Mouse (Mus musculus) forebrain, embryonic 12.5 days (tissue): Measurements from ENCODE around the gene Sec31a. TPM values are rescaled to one million over a fixed set of nuclear protein-coding genes. Genes with fewer than 3 reads are reported as not detected.
A peak's percentile ranks its signal among the peaks of the same experiment; 100 is the strongest.

Source experiments
- ATAC-seq: fragments of 200-750 bp; cut with Nextera tagmentation; 2 replicates; pipeline ENCODE4 v1.8.0; 2017; ENCODE audit warnings: moderate TSS enrichment; ENCODE audit not compliant: low FRiP score
- H3K27ac ChIP-seq: fragments of 300-500 bp; sonication (generic); 2 replicates; pipeline ENCODE4 v1.5.1; 2016; ENCODE audit warnings: mild to moderate bottlenecking
- H3K27me3 ChIP-seq: fragments of 300-500 bp; sonication (generic); 2 replicates; pipeline ENCODE4 v1.6.1; 2016; ENCODE audit warnings: mild to moderate bottlenecking
- H3K36me3 ChIP-seq: fragments of 300-500 bp; sonication (generic); replicated peaks from 2 replicates; pipeline ENCODE4 v1.6.1; 2016; ENCODE audit warnings: mild to moderate bottlenecking
- H3K4me1 ChIP-seq: fragments of 300-500 bp; sonication (generic); 2 replicates; pipeline ENCODE4 v1.6.1; 2016
- H3K4me2 ChIP-seq: fragments of 300-500 bp; sonication (generic); 2 replicates; pipeline ENCODE4 v1.6.1; 2016; ENCODE audit warnings: mild to moderate bottlenecking, moderate library complexity
- H3K4me3 ChIP-seq: fragments of 300-500 bp; sonication (generic); replicated peaks from 2 replicates; pipeline ENCODE4 v1.5.1; 2016; ENCODE audit warnings: mild to moderate bottlenecking
- H3K9ac ChIP-seq: fragments of 300-500 bp; sonication (generic); 2 replicates; pipeline ENCODE4 v1.6.1; 2016; ENCODE audit warnings: mild to moderate bottlenecking
- H3K9me3 ChIP-seq: fragments of 300-500 bp; sonication (generic); 2 replicates; pipeline ENCODE4 v1.6.1; 2016
- WGBS: fragments of 180-500 bp; shearing (Covaris S2); methylation state at CpG from one replicate; pipeline ENCODE4 v1.1.7; 2016; 5-methylcytosine and 5-hydroxymethylcytosine counted together
- polyA plus RNA-seq: library from polyadenylated mRNA; unstranded; fragments of >200 nt; fragmentation: Nextera tagmentation; extraction: Ambion mirVana; gene quantifications from 2 replicates; pipeline ENCODE4 v1.2.1, GENCODE M21; 2016

The Sec31a gene
- 96.3 and 108 TPM in 2 replicates for polyA plus RNA-seq

- Histone ChIP-seq H3K27ac (peak within 1 kb of the TSS; percentile 91), H3K9me3 (no peaks in the 10 kb centered on the region), H3K4me2 (peak within 1 kb of the TSS; percentile 65), H3K36me3 (peaks cover 25% of the 10 kb centered on the region), H3K9ac (peak within 1 kb of the TSS; percentile 75), H3K4me1 (peaks cover 13% of the 10 kb centered on the region), H3K4me3 (peak within 1 kb of the TSS; percentile 89), H3K27me3 (no peaks in the 10 kb centered on the region)
- WGBS = under 1% methylated on average over 77 of the region's 82 CpGs
- ATAC-seq = peak; percentile 97
These were observed at the start of gene Sec31a for GRCm38 (mm10) chr5:100415761-100416590. Gene Sec31a, minus strand, starts transcription at chr5:100416234.

GRCm38 (mm10) chr5:100462374-100462773, 46.3 kb upstream of the Sec31a start:
- Histone ChIP-seq H3K36me3 (peaks cover 45% of the 10 kb centered on the region), H3K9me3 (no peaks in the 10 kb centered on the region), H3K9ac (no peak overlapping the region), H3K4me2 (no peak overlapping the region), H3K4me1 (no peaks in the 10 kb centered on the region), H3K4me3 (no peak overlapping the region), H3K27ac (no peak overlapping the region), H3K27me3 (no peaks in the 10 kb centered on the region)
- WGBS = 90% methylated on average over 2 of the region's 2 CpGs
- no peak for ATAC-seq

GRCm38 (mm10) chr5:100461526-100461925, 45.5 kb upstream of the Sec31a start:
- peaks cover 42% of the 10 kb centered on the region for H3K36me3 ChIP-seq
- no peaks in the 10 kb centered on the region for H3K4me1 ChIP-seq
- no peak overlapping the region for H3K27ac ChIP-seq
- no peaks in the 10 kb centered on the region for H3K27me3 ChIP-seq
- ATAC-seq = no peak
- no peak overlapping the region for H3K4me3 ChIP-seq
- H3K9ac ChIP-seq = no peak overlapping the region
- H3K9me3 ChIP-seq = no peaks in the 10 kb centered on the region
- 92% methylated on average over 9 of the region's 9 CpGs for WGBS
- no peak overlapping the region for H3K4me2 ChIP-seq

GRCm38 (mm10) chr5:100459468-100459867, 43.4 kb upstream of the Sec31a start:
- Histone ChIP-seq H3K27ac (no peak overlapping the region), H3K4me3 (no peak overlapping the region), H3K9ac (no peak overlapping the region), H3K9me3 (no peaks in the 10 kb centered on the region), H3K36me3 (peaks cover 57% of the 10 kb centered on the region), H3K4me2 (no peak overlapping the region), H3K27me3 (no peaks in the 10 kb centered on the region), H3K4me1 (no peaks in the 10 kb centered on the region)
- no peak for ATAC-seq
- 91% methylated on average over 5 of the region's 5 CpGs for WGBS

GRCm38 (mm10) chr5:100451871-100452270, 35.8 kb upstream of the Sec31a start:
- Histone ChIP-seq H3K27me3 (no peaks in the 10 kb centered on the region), H3K4me1 (no peaks in the 10 kb centered on the region), H3K4me2 (no peak overlapping the region), H3K27ac (no peak overlapping the region), H3K9me3 (no peaks in the 10 kb centered on the region), H3K4me3 (no peak overlapping the region), H3K9ac (no peak overlapping the region), H3K36me3 (peaks cover 75% of the 10 kb centered on the region)
- 55% methylated on average over 2 of the region's 2 CpGs for WGBS
- no peak for ATAC-seq

- H3K4me3 ChIP-seq = no peak overlapping the region
- H3K9ac ChIP-seq = no peak overlapping the region
- H3K4me1 ChIP-seq = no peaks in the 10 kb centered on the region
- no peak for ATAC-seq
- no peaks in the 10 kb centered on the region for H3K27me3 ChIP-seq
- peaks cover 29% of the 10 kb centered on the region; the same call in 1 of the 2 replicates for H3K36me3 ChIP-seq
- 97% methylated on average over 14 of the region's 14 CpGs for WGBS
- no peak overlapping the region for H3K27ac ChIP-seq
- H3K4me2 ChIP-seq = no peak overlapping the region
- peaks cover 3% of the 10 kb centered on the region; the same call in 1 of the 2 replicates for H3K9me3 ChIP-seq
These were observed 22.8 kb upstream of the Sec31a start for GRCm38 (mm10) chr5:100438796-100439195.

- 95% methylated on average over 5 of the region's 5 CpGs for WGBS
These were observed 21.9 kb upstream of the Sec31a start for GRCm38 (mm10) chr5:100437917-100438316.

GRCm38 (mm10) chr5:100437086-100437485, 21.1 kb upstream of the Sec31a start:
- Histone ChIP-seq H3K9me3 (peaks cover 3% of the 10 kb centered on the region; the same call in 1 of the 2 replicates), H3K36me3 (peaks cover 22% of the 10 kb centered on the region; the same call in 1 of the 2 replicates), H3K4me2 (no peak overlapping the region), H3K4me3 (no peak overlapping the region), H3K9ac (no peak overlapping the region), H3K27ac (no peak overlapping the region), H3K27me3 (no peaks in the 10 kb centered on the region), H3K4me1 (no peaks in the 10 kb centered on the region)
- no peak for ATAC-seq
- WGBS = 94% methylated on average over 4 of the region's 4 CpGs

More at GRCm38 (mm10) chr5:100437917-100438316, 21.9 kb upstream of the Sec31a start:
- no peak for ATAC-seq
- peaks cover 3% of the 10 kb centered on the region; the same call in 1 of the 2 replicates for H3K9me3 ChIP-seq
- peaks cover 23% of the 10 kb centered on the region; the same call in 1 of the 2 replicates for H3K36me3 ChIP-seq
- H3K4me3 ChIP-seq = no peak overlapping the region
- no peaks in the 10 kb centered on the region for H3K4me1 ChIP-seq
- H3K27ac ChIP-seq = no peak overlapping the region
- H3K4me2 ChIP-seq = no peak overlapping the region
- no peak overlapping the region for H3K9ac ChIP-seq
- H3K27me3 ChIP-seq = no peaks in the 10 kb centered on the region

GRCm38 (mm10) chr5:100430966-100431365, 14.9 kb upstream of the Sec31a start:
- no peak for ATAC-seq
- peaks cover 32% of the 10 kb centered on the region for H3K4me1 ChIP-seq
- no peak overlapping the region for H3K9ac ChIP-seq
- 77% methylated on average over 2 of the region's 2 CpGs for WGBS
- H3K4me2 ChIP-seq = peak overlapping the region; percentile 82; the same call in 1 of the 2 replicates
- H3K4me3 ChIP-seq = no peak overlapping the region
- peaks cover 19% of the 10 kb centered on the region for H3K36me3 ChIP-seq
- no peaks in the 10 kb centered on the region for H3K9me3 ChIP-seq
- H3K27ac ChIP-seq = no peak overlapping the region
- no peaks in the 10 kb centered on the region for H3K27me3 ChIP-seq

- 5% methylated on average over 11 of the region's 11 CpGs for WGBS
- H3K9ac ChIP-seq = peak overlapping the region; percentile 85
- no peaks in the 10 kb centered on the region for H3K9me3 ChIP-seq
- peak overlapping the region; percentile 82 for H3K4me2 ChIP-seq
- H3K27me3 ChIP-seq = no peaks in the 10 kb centered on the region
- H3K4me3 ChIP-seq = peak overlapping the region; percentile 77
- peaks cover 41% of the 10 kb centered on the region for H3K4me1 ChIP-seq
- H3K27ac ChIP-seq = peak overlapping the region; percentile 82
- ATAC-seq = peak; percentile 3; the same call in 1 of the 2 replicates
- peaks cover 29% of the 10 kb centered on the region for H3K36me3 ChIP-seq
These were observed 14.0 kb upstream of the Sec31a start for GRCm38 (mm10) chr5:100430076-100430390.

- peak overlapping the region; percentile 77 for H3K4me3 ChIP-seq
- WGBS = under 1% methylated on average over 53 of the region's 53 CpGs
These were observed 13.5 kb upstream of the Sec31a start for GRCm38 (mm10) chr5:100429344-100430075.

GRCm38 (mm10) chr5:100428734-100429343, 12.8 kb upstream of the Sec31a start:
- peak overlapping the region; percentile 90 for H3K9ac ChIP-seq
- peak overlapping the region; percentile 93 for H3K27ac ChIP-seq
- peaks cover 41% of the 10 kb centered on the region for H3K36me3 ChIP-seq
- under 1% methylated on average over 20 of the region's 20 CpGs for WGBS
- H3K27me3 ChIP-seq = no peaks in the 10 kb centered on the region
- H3K9me3 ChIP-seq = no peaks in the 10 kb centered on the region
- peak overlapping the region; percentile 82 for H3K4me2 ChIP-seq
- peak; percentile 47 for ATAC-seq
- H3K4me3 ChIP-seq = peak overlapping the region; percentile 77
- H3K4me1 ChIP-seq = peaks cover 53% of the 10 kb centered on the region

More at GRCm38 (mm10) chr5:100429344-100430075, 13.5 kb upstream of the Sec31a start:
- H3K4me2 ChIP-seq = peak overlapping the region; percentile 82
- H3K9me3 ChIP-seq = no peaks in the 10 kb centered on the region
- H3K36me3 ChIP-seq = peaks cover 34% of the 10 kb centered on the region
- no peaks in the 10 kb centered on the region for H3K27me3 ChIP-seq
- ATAC-seq = peak; percentile 100
- peaks cover 47% of the 10 kb centered on the region for H3K4me1 ChIP-seq
- peak overlapping the region; percentile 90 for H3K9ac ChIP-seq
- peak overlapping the region; percentile 93 for H3K27ac ChIP-seq
